Mouse (Mus musculus): ENCODE measurements around the gene Eps8l2.

The Eps8l2 gene

DNA sequence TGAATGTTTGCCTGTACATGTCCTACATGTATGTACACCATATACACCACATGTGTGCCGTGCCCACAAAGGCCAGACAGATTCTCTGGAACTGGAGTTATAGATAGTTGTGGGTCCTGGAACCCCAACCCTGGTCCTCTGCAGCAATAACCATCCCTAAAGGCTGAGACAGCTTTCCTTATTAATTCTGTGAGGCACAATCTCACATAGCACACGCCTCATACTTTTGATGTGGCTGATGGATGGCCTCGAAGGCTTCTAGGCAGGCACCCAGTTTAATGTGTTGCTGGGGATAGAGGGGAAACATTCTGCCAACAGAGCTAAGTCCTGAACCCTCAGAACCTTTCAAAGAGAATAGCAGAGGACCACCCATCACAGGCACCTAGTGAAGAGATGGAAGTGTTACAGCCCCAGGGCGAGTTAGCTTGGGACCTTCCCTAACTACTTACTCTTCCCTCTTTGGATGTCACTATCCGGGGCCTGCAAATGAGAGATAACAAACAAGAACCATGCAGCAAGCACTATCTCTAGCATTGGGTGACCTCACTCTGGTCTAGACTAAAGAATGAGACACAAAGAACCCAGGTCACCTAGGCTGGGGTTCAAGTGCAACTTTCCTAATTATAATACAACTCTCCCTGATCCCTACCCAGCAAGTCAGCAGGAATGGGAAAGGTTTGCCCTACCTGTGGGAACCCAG, 25.8 kb downstream of the Eps8l2 start:
- no peak for DNase-seq (ENCODE audit: extremely low read depth, insufficient read length, low spot score)

GRCm38 (mm10) chr7:141365049-141365445, 26.4 kb downstream of the Eps8l2 start:
- no peak for DNase-seq (ENCODE audit: extremely low read depth, insufficient read length, low spot score)

- no peak for DNase-seq (ENCODE audit: extremely low read depth, insufficient read length, low spot score)
Observed at GRCm38 (mm10) chr7:141367358-141367757, 28.7 kb downstream of the Eps8l2 start.

- DNase-seq (ENCODE audit: extremely low read depth, insufficient read length, low spot score), result no peak
Observed at GRCm38 (mm10) chr7:141369918-141370317, 31.2 kb downstream of the Eps8l2 start.

GRCm38 (mm10) chr7:141371942-141372595, 33.4 kb downstream of the Eps8l2 start:
- DNase-seq (ENCODE audit: extremely low read depth, insufficient read length, low spot score), result peak; percentile 71

- DNase-seq (ENCODE audit: extremely low read depth, insufficient read length, low spot score), result no peak
Observed at GRCm38 (mm10) chr7:141373611-141374010, 34.9 kb downstream of the Eps8l2 start.

- DNase-seq (ENCODE audit: extremely low read depth, insufficient read length, low spot score), result no peak
Observed at GRCm38 (mm10) chr7:141374399-141374798, 35.7 kb downstream of the Eps8l2 start.

DNA sequence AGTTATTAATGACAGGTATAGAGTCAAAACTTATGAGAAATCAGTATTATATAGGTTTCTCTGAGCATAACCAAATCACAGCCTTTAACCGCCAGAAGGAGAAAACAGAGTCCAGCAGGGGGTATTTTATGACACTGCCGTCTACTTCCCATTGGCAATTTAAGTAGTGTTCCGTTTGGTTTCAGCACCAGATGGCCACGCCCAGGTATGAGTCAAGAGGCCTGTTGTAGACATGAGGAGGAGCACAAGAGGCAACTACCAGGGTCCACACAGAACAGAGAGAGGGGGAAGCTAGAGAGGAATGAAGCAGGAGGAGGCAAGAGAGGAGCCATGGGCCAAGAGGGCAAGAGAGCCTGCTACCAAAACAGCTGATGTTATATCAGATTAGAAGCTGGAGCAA, 40.9 kb downstream of the Eps8l2 start:
- peak; percentile 47 for DNase-seq (ENCODE audit: extremely low read depth, insufficient read length, low spot score)

GRCm38 (mm10) chr7:141381068-141381835, 42.6 kb downstream of the Eps8l2 start:
- peak; percentile 25 for DNase-seq (ENCODE audit: extremely low read depth, insufficient read length, low spot score)

DNA sequence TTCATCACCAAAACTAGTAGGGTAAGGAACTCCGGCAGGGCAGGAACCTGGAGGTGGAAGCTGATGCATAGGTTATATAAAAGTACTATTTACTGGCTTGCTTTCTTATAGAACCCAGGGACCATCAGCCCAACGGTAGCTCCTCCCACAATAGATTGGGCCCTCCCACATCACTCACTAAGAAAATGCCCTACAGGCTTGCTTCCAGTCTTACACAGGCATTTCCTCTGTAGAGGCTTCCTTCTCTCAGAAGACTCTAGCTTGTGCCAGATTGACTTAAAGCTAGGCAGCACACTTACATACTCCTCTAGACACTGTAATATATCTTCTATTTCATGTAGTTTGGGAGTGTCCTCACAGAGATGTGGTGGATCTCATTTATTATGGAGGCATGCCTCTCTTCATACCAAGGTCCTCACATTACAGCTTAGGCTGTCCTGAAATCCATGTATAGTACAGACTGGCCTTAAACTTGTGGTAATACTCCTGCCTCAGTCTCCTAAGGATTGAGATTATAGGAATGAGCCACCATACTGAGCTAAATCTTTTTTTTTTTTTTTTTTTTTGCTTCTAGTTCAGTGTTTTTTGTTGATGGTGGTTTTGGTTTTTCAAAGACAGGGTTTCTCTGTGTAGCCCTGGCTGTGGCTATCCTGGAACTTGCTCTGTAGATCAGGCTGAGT, 49.3 kb downstream of the Eps8l2 start:
- no peak for DNase-seq (ENCODE audit: extremely low read depth, insufficient read length, low spot score)

DNA sequence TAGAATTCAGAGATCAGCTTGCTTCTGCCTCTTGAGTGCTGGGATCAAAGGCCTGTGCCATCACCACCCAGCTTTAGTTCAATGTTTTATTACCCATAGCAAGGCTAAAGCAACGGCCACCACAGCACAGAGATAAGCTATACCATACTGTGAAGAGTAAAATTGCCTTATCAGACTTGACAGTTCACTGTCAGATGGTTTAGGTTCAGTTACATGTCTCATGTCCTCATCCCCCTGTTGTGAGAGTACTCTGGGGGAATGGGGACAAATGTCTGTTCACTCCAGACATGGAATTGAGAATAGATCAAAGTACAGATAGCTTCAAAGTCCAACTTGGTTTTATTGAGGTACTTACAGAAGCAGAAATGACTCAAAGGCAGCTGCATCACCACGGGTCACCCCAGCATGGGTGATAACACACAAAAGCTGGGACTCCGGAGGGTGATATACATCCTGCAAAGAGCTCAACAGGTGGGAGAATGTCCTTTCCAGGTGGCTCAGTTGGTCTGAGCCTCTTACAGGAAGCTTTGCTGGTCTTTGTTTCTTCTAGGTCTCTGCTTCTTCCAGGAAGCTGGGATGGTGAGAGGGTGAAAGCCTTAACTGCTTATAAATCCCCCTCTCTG, 49.9 kb downstream of the Eps8l2 start:
- DNase-seq (ENCODE audit: extremely low read depth, insufficient read length, low spot score), result no peak

- DNase-seq (ENCODE audit: extremely low read depth, insufficient read length, low spot score), result no peak
Observed at GRCm38 (mm10) chr7:141390326-141391259, 51.9 kb downstream of the Eps8l2 start.

- peak; percentile 87 for DNase-seq (ENCODE audit: extremely low read depth, insufficient read length, low spot score)
Observed at GRCm38 (mm10) chr7:141391625-141392551, 53.2 kb downstream of the Eps8l2 start, which contains the start of gene Taldo1. Gene Taldo1 (plus strand): TSS chr7:141392199.

- DNase-seq (ENCODE audit: extremely low read depth, insufficient read length, low spot score), result no peak
Observed at GRCm38 (mm10) chr7:141392552-141393222, 54.0 kb downstream of the Eps8l2 start.

DNA sequence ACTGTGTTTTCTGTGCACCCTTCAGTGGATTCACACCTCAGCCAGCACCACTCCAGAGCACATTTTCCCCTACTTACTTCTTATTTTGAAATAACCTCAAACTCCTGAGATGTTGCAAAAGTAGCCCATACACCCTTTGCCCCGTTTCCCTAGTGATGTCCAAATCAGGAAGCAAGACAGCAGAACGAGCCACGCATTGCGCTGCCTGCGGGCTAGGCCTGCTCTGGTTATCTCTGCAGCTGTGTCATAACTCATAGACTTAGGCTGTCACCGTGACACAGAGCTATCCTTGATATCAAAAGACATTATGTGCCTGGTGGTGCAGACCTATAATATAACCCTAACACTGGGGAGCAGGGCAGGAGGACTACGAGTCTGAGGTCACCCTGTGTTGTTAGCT, 55.5 kb downstream of the Eps8l2 start:
- DNase-seq (ENCODE audit: extremely low read depth, insufficient read length, low spot score), result no peak

- DNase-seq (ENCODE audit: extremely low read depth, insufficient read length, low spot score), result peak; percentile 54
Observed at GRCm38 (mm10) chr7:141394771-141395170, 56.1 kb downstream of the Eps8l2 start.

GRCm38 (mm10) chr7:141395348-141395747, 56.7 kb downstream of the Eps8l2 start:
- DNase-seq (ENCODE audit: extremely low read depth, insufficient read length, low spot score), result no peak

DNA sequence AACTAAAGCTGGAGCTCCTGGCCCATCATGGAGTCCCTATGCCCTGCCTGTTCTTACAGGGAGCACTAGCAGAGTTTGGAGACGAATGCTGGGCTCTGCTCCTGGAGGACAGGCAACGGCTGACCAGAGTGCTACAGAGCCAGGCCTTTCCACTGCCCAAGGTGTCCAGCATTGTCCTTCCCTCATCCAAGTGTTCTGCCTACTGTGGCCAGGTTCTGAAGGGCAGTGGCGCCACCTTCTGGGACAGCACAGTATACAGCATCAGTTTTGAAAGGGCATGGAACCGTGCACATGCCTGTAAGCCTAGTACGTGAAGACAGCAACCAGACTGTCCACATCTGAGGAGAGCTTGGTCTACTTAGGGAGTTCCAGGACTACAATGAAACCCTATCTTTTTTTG, 64.6 kb downstream of the Eps8l2 start:
- DNase-seq (ENCODE audit: extremely low read depth, insufficient read length, low spot score), result peak; percentile 41

All from 3134 (cell line).